Mouse (Mus musculus): ENCODE results near the gene Kcnab3.
"Not testable (repeated sequence)": the region's sequence is repeated elsewhere in the genome, so short reads cannot be mapped to it uniquely, and the experiment has no call there.

Gene Kcnab3

DNA sequence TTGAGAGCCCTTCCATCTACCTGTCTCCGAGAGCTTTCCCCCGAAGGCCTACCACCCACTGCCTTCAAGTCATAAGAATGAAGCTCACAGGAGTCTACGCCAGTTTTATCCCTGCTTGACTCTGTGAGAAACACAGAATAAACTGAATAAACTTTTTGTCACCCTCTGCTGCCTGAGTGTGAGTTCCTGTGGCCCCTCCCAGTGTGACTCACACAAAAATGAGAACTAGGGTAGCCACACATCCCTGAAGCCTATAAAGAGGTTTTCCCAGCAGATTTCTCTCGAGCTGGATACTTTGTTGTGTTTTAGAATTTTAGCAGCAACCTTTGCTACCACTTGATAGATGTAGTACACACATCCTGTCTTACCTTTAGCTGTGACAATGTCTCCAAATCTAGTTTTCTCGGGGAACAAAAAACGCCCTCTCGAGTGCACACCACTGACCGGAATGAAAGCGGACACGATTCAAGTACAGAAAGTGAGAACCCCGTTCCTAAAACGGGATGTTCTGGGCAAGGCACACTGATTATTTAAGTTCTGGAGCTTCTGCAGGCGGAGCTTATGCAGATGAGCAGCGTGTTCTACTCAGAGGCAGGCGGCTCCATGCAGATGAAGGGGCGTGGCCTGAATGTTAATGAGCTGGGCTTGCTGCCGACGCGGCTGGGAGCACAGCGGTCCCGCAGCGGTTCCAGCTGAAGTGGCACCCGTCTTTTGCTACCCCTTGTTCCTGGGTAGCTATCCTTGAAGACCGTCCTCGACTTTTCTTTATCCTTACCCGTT lies at the start of gene Kcnab3:
TSS of gene Kcnab3 (plus strand) at position 631 of the 780 bp plus-strand sequence.
- in situ Hi-C loops (cut with MboI) = no loop called here

DNA sequence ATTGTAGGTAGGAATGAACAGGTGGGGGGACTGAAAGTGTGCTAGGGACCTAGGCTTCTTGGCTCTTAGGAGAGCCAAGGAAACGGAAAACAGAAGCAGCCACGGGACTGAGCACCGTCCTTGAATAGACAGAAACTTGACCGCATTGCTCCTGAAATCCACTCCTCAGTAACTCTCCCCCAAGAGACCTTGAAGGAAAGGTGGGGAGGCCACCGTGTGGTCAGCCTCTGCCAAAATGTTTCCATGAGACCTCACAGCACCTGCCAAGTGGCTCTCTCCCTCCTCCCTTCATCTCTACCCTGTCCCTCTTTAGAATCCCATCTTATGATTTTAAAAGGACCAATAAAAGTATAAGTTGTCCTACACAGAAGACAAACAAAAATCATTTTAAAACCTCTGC lies 48.8 kb upstream of the Kcnab3 start:
- in situ Hi-C loops (cut with MboI) = no loop called here

GRCm38 (mm10) chr11:69291111-69291510 lies 34.9 kb upstream of the Kcnab3 start:
- in situ Hi-C loops (cut with MboI) = no loop called here

GRCm38 (mm10) chr11:69295286-69295685 lies 30.8 kb upstream of the Kcnab3 start:
- in situ Hi-C loops (cut with MboI) = no loop called here

GRCm38 (mm10) chr11:69297799-69298198 lies 28.3 kb upstream of the Kcnab3 start:
- in situ Hi-C loops (cut with MboI) = no loop called here

GRCm38 (mm10) chr11:69298231-69298630 lies 27.8 kb upstream of the Kcnab3 start:
- in situ Hi-C loops (cut with MboI) = no loop called here

GRCm38 (mm10) chr11:69302817-69303216 lies 23.2 kb upstream of the Kcnab3 start:
- in situ Hi-C loops (cut with MboI) = no loop called here

DNA sequence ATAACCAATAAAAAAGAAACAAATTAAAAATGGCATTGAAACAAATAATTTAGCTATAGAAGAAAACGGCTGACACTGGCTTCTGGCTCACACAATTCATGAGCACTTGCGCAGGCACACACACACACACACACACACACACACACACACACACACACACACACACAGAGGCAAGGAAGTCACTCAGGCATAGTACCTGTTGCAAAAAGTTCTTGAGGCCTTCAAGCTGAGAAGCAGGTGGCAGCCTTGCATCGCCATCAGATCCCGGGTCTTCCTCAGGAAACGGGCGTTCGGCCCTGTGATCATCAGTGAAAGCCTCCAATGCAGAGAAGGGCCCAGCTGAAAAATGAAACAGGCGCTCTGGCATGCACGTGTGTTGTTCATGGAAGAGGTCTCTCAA lies 20.8 kb upstream of the Kcnab3 start:
- in situ Hi-C loops (cut with MboI) = no loop called here

GRCm38 (mm10) chr11:69306039-69306438 lies 20.0 kb upstream of the Kcnab3 start:
- in situ Hi-C loops (cut with MboI) = no loop called here

DNA sequence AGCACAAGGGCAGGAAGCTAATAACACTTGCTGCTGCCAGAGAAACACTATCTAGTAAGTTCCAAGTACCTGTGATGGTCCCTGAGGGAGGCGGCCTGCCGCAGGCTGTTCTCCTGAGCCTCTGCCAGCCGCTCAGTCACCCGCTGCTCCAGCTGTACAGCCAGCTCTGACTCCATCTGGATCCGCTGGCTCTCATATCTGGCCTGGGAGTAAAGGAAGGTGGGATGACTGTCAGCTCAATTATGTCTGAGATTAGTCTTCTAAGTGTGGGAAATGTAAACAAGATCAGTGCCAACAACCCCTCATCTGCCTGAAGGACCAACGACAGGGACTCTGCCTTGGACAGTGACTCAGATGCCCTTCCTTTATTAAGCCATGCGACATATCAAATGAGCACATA lies 14.8 kb upstream of the Kcnab3 start:
- in situ Hi-C loops (cut with MboI) = no loop called here

DNA sequence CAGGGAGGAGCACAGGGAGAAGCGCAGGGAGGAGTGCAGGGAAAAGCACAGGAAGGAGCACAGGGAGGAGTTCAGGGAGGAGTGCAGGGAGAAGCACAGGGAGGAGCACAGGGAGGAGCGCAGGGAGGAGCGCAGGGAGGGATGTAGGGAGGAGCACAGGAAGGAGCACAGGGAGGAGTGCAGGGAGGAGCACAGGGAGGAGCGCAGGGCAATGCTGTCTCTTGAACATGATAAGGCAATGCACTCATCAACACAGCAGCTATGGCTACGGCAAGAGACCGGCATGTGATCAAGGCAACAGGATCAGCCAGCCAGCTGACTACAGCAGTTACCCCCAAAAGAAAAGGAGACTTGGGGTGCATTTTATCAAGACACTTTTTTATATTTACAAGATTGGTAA lies 9.7 kb upstream of the Kcnab3 start:
- in situ Hi-C loops (cut with MboI) = no loop called here

- in situ Hi-C loops (cut with MboI) = not testable (repeated sequence)
These were observed 8.1 kb upstream of the Kcnab3 start for GRCm38 (mm10) chr11:69318000-69318399.

DNA sequence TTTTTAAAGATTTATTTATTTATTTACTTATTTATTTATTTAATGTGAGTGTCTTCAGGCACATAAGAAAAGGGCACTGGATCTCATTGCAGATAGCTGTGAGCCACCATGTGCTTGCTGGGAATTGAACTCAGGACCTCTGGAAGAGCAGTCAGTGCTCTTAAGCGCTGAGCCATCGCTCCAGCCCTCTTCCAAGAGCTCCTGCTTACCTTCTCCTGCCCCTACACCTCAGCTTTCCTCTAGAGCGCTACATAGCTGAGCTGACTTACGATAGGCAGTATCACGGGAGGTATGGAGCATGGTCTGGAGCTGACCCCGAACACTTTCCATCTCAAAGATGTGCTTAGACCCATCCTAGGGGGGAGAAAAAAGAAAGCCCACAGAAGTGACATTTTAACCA lies 4.5 kb upstream of the Kcnab3 start:
- in situ Hi-C loops (cut with MboI) = no loop called here

- in situ Hi-C loops (cut with MboI) = no loop called here
These were observed 4.0 kb upstream of the Kcnab3 start for GRCm38 (mm10) chr11:69322010-69322409.

DNA sequence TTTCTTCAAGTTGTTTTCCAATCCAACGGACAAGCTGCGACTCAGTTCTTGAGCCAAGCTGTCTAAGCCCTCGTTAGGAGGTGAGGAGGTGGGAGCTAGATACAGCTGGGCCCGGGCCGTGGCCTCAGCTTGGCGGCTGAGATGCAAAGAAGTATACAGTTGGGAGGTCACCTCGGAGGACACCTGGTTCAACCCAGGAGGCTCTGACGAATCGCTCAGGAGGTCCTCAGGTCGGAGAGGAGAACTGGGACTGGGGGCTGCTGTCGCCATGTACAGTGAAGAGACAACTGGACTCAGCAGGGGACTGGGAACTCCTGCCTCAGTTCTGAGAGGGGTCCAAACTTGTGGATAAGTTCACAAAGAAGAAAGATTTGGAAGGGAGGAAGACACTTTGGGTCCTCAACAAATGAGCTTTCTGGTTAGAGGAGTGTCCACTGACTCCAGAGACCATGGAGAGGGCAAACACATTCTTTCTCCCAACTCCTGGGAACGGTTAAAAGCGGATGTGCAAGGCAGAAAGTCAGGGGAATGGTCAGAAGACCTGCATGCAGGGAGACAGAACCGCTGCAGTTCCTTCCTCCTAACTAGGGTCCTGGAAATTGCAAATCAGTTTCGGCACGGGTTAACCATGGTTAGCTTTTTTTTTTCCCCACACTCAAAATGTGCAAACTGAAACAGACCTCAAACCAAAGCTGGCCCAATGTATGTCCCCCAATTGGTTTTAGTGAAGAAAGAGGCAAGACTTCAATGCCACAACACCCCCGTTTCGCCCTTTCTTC lies 3.2 kb upstream of the Kcnab3 start:
- in situ Hi-C loops (cut with MboI) = no loop called here

GRCm38 (mm10) chr11:69323667-69324111 lies 2.4 kb upstream of the Kcnab3 start, which contains the start of the genes Cntrob and Trappc1:
TSS of gene Cntrob (minus strand) at chr11:69323775.
TSS of gene Trappc1 (plus strand) at chr11:69323980.
- in situ Hi-C loops (cut with MboI) = no loop called here

DNA sequence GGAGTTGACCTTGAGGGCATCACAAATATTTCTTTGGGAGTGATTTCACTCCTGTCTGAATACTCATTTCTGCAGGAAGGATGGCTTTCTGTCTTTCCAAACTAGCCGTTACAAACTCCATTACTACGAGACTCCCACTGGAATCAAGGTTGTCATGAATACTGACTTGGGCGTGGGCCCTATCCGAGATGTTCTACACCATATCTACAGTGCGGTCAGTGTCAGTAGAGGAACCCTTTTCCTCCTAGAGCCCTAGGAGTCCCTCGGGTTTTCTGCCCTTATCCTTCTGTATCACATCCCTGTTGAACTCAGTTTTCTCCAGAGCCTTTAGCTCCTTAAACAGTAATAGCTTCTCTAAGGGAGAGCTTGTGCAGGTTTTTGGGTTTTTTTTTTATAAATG lies 1.3 kb upstream of the Kcnab3 start:
- in situ Hi-C loops (cut with MboI) = no loop called here

GRCm38 (mm10) chr11:69326408-69327156 lies 524 bp downstream of the Kcnab3 start:
- in situ Hi-C loops (cut with MboI) = no loop called here

GRCm38 (mm10) chr11:69327157-69327442 lies 1.0 kb downstream of the Kcnab3 start:
- in situ Hi-C loops (cut with MboI) = no loop called here

- in situ Hi-C loops (cut with MboI) = no loop called here
These were observed 1.6 kb downstream of the Kcnab3 start for GRCm38 (mm10) chr11:69327648-69328047.

DNA sequence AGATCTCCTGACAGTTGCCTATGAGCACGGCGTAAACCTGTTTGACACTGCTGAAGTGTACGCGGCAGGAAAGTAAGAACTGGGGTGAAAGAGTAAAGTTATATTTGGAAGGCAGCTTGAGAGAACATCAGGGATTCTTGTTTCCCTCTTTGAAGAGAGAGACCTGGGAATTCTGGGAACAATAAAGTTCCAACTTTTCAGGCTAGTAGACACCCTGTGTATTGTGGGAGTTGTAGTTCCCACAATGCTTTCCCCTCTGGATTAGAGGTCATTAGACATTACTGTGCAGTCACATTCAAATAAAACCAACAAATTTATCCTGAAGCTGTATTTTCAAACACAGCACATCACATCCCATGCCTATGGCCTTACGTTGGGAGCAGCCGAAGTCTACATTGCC lies 2.5 kb downstream of the Kcnab3 start:
- in situ Hi-C loops (cut with MboI) = no loop called here

- in situ Hi-C loops (cut with MboI) = no loop called here
These were observed 5.1 kb downstream of the Kcnab3 start for GRCm38 (mm10) chr11:69331152-69331551.

All from mature B cell (primary cell).